Mouse (Mus musculus): ENCODE results near the gene Cartpt.

- TF ChIP-seq POLR2A (IDR thresholded peaks at IDR 0.05; ENCODE audit: low read depth, low read length) = no peak
- no peak for TF ChIP-seq CTCF (IDR thresholded peaks at IDR 0.05; ENCODE audit: extremely low read depth, insufficient read length, insufficient replicate concordance, low read depth, low read length)
These were observed 46.5 kb upstream of the Cartpt start for GRCm38 (mm10) chr13:99947417-99947816.
